Mouse (Mus musculus) c-Kit-positive CD71-negative TER-119-negative erythroid progenitor cells, embryonic 14.5 days (primary cell): Measurements from ENCODE around the gene Lax1.

ENCODE experiments used
- DNase-seq: peaks from one replicate; pipeline ENCODE4 v3.0.0-alpha.2; 2013; ENCODE audit warnings: low read depth

The Lax1 gene

GRCm38 (mm10) chr1:133632168-133632567 is 57.7 kb downstream of the Lax1 start:
- no peak for DNase-seq
